Mouse (Mus musculus): ENCODE results near the gene Cyb5b. TPM values are rescaled to one million over a fixed set of nuclear protein-coding genes. Genes with fewer than 3 reads are reported as not detected.

Cyb5b gene
- polyA plus RNA-seq, 1 experiment: 19.4 TPM

GRCm38 (mm10) chr8:107121681-107122291 lies 28.7 kb upstream of the Cyb5b start:
- WGBS: 78% methylated on average over 7 of the region's 7 CpGs
- no peak overlapping the region for H3K4me3 ChIP-seq (replicated peaks; ENCODE audit: control insufficient read depth, low read depth, low read length)
- no peaks in the 10 kb centered on the region for H3K4me1 ChIP-seq (ENCODE audit: control insufficient read depth, insufficient read depth, low read length)
- no peak overlapping the region for H3K27ac ChIP-seq (ENCODE audit: control insufficient read depth, insufficient read depth, low read depth, low read length, poor library complexity)
- TF ChIP-seq POLR2A (IDR thresholded peaks at IDR 0.05; ENCODE audit: borderline replicate concordance, control insufficient read depth, low read depth, low read length): no peak
- TF ChIP-seq CTCF (IDR thresholded peaks at IDR 0.05; ENCODE audit: control insufficient read depth, insufficient read depth, low read length): no peak

GRCm38 (mm10) chr8:107123063-107123614 lies 27.3 kb upstream of the Cyb5b start:
- Histone ChIP-seq H3K4me3 (replicated peaks; ENCODE audit: control insufficient read depth, low read depth, low read length) (no peak overlapping the region), H3K27ac (ENCODE audit: control insufficient read depth, insufficient read depth, low read depth, low read length, poor library complexity) (no peak overlapping the region), H3K4me1 (ENCODE audit: control insufficient read depth, insufficient read depth, low read length) (no peaks in the 10 kb centered on the region)
- TF ChIP-seq POLR2A (IDR thresholded peaks at IDR 0.05; ENCODE audit: borderline replicate concordance, control insufficient read depth, low read depth, low read length) (no peak), CTCF (IDR thresholded peaks at IDR 0.05; ENCODE audit: control insufficient read depth, insufficient read depth, low read length) (no peak)
- 76% methylated on average over 9 of the region's 9 CpGs for WGBS

DNA sequence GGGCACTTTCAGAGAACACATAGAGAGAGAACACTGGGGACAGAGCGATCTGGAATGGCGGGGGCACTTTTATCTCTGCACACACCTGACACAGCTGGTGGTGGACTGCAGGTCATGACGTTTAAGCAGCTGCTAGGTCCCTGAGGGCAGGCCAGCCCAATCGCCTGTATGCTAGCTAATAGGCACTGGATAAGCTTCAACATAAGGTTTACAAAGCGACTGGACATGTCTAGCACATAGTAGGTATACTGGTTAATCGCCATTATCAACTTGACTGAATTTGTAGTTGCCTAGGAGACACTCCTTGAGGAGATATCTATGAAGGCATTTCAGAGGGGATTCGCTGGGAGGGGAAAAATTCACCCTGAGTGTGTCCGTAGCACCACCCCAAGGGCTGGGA lies 26.1 kb upstream of the Cyb5b start:
- 80% methylated on average over 8 of the region's 8 CpGs for WGBS
- no peaks in the 10 kb centered on the region for H3K4me1 ChIP-seq (ENCODE audit: control insufficient read depth, insufficient read depth, low read length)
- H3K4me3 ChIP-seq (replicated peaks; ENCODE audit: control insufficient read depth, low read depth, low read length): no peak overlapping the region
- no peak overlapping the region for H3K27ac ChIP-seq (ENCODE audit: control insufficient read depth, insufficient read depth, low read depth, low read length, poor library complexity)
- TF ChIP-seq POLR2A (IDR thresholded peaks at IDR 0.05; ENCODE audit: borderline replicate concordance, control insufficient read depth, low read depth, low read length) (no peak), CTCF (IDR thresholded peaks at IDR 0.05; ENCODE audit: control insufficient read depth, insufficient read depth, low read length) (no peak)

- Histone ChIP-seq H3K4me1 (ENCODE audit: control insufficient read depth, insufficient read depth, low read length) (no peaks in the 10 kb centered on the region), H3K4me3 (replicated peaks; ENCODE audit: control insufficient read depth, low read depth, low read length) (no peak overlapping the region), H3K27ac (ENCODE audit: control insufficient read depth, insufficient read depth, low read depth, low read length, poor library complexity) (no peak overlapping the region)
- no peak for TF ChIP-seq POLR2A (IDR thresholded peaks at IDR 0.05; ENCODE audit: borderline replicate concordance, control insufficient read depth, low read depth, low read length)
- TF ChIP-seq CTCF (IDR thresholded peaks at IDR 0.05; ENCODE audit: control insufficient read depth, insufficient read depth, low read length): no peak
- 86% methylated on average over 8 of the region's 8 CpGs for WGBS
Observed at GRCm38 (mm10) chr8:107129171-107130025, 21.0 kb upstream of the Cyb5b start.

DNA sequence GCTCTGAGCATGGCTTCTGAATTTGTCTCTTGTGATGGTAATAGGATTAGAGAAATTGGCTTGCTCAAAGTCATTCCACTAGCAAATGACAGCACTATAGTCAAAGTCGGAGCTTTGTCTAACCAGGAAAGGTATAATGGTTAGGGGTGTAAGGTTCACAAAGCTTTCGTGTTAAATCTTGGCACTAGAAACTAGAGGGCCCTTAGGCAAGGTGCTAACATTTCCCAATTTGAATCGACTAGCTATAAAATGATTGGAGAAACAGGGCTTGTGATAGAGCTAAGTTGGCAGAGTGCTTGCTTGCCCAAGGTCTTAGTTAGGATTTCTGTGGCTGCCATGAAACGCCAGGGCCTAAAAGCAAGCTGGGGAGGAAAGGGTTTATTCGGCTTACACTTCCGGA lies 20.4 kb upstream of the Cyb5b start:
- Histone ChIP-seq H3K4me3 (replicated peaks; ENCODE audit: control insufficient read depth, low read depth, low read length) (no peak overlapping the region), H3K4me1 (ENCODE audit: control insufficient read depth, insufficient read depth, low read length) (no peaks in the 10 kb centered on the region), H3K27ac (ENCODE audit: control insufficient read depth, insufficient read depth, low read depth, low read length, poor library complexity) (no peak overlapping the region)
- 84% methylated on average over 6 of the region's 6 CpGs for WGBS
- no peak for TF ChIP-seq POLR2A (IDR thresholded peaks at IDR 0.05; ENCODE audit: borderline replicate concordance, control insufficient read depth, low read depth, low read length)
- no peak for TF ChIP-seq CTCF (IDR thresholded peaks at IDR 0.05; ENCODE audit: control insufficient read depth, insufficient read depth, low read length)

DNA sequence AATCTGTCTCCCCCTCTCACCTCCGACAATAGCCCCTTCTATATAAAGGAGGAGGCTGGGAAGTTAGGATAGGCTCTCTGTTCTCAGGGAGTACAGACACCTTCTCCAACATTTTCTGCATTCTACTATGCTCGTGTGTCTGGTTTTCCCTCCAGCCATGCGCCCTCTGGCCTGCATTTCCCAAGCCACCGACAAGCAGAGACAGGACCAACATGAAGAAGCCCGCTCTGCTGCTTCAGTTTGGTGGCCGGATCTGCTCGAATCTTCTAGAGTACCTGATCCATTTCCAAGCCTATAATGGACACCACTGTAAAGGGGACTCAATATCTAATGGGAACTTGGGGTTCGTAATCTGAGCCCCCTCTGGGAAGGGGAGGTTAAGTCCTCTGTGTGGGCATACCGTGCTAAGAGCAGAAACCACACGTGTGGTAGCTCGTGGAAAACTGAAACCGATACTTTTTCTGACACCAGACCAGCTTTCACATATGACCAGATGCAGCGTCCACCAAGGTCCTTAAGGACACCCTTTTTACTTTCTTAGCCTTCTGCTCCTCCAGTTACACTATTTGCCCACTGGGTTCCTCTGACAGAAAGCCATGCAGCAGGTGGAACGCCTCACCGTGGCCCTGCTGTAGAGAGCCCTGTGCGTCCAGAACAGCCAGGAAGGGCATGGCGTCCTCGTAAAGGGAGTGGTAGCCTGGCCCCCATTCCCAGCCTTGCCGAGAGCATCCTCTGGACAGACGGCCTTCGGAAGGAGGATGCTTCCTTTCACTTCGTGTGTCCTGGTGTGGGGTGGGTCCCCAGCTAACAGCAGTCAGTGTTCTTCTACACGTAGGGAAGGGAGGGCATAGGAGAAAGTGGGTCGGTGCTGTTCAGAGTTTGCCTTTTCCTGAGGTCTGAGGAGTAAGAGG lies 17.6 kb upstream of the Cyb5b start:
- 78% methylated on average over 24 of the region's 24 CpGs for WGBS
- no peak overlapping the region for H3K27ac ChIP-seq (ENCODE audit: control insufficient read depth, insufficient read depth, low read depth, low read length, poor library complexity)
- no peak overlapping the region for H3K4me3 ChIP-seq (replicated peaks; ENCODE audit: control insufficient read depth, low read depth, low read length)
- H3K4me1 ChIP-seq (ENCODE audit: control insufficient read depth, insufficient read depth, low read length): no peaks in the 10 kb centered on the region; the same call in 1 of the 2 replicates
- TF ChIP-seq CTCF (IDR thresholded peaks at IDR 0.05; ENCODE audit: control insufficient read depth, insufficient read depth, low read length): no peak
- no peak for TF ChIP-seq POLR2A (IDR thresholded peaks at IDR 0.05; ENCODE audit: borderline replicate concordance, control insufficient read depth, low read depth, low read length)

DNA sequence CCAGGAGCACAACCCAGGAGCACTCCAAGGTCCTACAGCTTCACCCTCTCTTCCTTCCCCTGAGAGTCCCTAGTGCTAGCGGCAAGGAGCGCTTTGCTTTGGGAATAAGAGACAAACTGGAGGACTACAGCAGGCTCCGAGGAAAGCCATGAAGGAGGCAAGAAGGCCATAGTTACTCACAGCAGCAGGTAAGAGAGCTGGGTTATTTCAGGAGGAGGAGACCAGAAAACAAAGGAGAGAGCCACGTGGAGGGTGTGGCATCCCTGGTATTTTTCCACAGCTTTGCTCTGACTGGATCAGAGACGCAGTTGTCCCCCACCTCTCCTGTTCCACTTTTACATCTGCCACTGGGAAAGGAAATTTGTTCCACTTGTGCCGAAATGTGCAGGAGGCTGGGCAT lies 16.6 kb upstream of the Cyb5b start:
- Histone ChIP-seq H3K4me1 (ENCODE audit: control insufficient read depth, insufficient read depth, low read length) (no peaks in the 10 kb centered on the region; the same call in 1 of the 2 replicates), H3K4me3 (replicated peaks; ENCODE audit: control insufficient read depth, low read depth, low read length) (no peak overlapping the region), H3K27ac (ENCODE audit: control insufficient read depth, insufficient read depth, low read depth, low read length, poor library complexity) (no peak overlapping the region)
- 73% methylated on average over 6 of the region's 6 CpGs for WGBS
- TF ChIP-seq CTCF (IDR thresholded peaks at IDR 0.05; ENCODE audit: control insufficient read depth, insufficient read depth, low read length) (no peak), POLR2A (IDR thresholded peaks at IDR 0.05; ENCODE audit: borderline replicate concordance, control insufficient read depth, low read depth, low read length) (no peak)
